Mouse (Mus musculus) gastrocnemius, postnatal 10 days (tissue): ENCODE measurements at regions not wholly inside any gene's neighbourhood (a gene's known extent, or its start where the extent isn't known, plus 50 kb on each side); places are given as distances from the start of the nearest gene placed in this dataset.
"Not testable (repeated sequence)": the region's sequence is repeated elsewhere in the genome, so short reads cannot be mapped to it uniquely, and the experiment has no call there.

ENCODE experiments used
- DNase-seq: peaks from one replicate; pipeline ENCODE4 v3.0.0; 2021; ENCODE audit warnings: mixed read lengths

DNA sequence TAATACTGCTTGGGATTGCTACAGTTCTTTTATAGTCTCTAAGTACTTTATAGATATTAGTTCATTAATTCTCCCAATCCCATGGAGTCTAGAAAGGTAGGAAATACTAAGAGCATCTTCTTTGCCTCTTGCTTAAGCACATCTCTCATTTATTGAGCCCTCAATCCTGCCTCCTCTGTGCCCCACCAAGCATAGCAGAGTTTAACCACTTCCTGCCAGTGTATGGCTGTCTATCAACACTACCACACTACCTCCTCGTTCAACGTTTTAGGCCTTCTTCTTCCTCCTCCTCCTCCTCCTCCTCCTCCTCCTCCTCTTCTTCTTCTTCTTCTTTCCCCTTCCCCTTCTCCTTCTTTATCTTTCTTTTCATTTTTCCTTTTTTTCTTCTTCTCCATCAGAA lies 839.1 kb downstream of the Ets1 start:
- DNase-seq, result no peak

DNA sequence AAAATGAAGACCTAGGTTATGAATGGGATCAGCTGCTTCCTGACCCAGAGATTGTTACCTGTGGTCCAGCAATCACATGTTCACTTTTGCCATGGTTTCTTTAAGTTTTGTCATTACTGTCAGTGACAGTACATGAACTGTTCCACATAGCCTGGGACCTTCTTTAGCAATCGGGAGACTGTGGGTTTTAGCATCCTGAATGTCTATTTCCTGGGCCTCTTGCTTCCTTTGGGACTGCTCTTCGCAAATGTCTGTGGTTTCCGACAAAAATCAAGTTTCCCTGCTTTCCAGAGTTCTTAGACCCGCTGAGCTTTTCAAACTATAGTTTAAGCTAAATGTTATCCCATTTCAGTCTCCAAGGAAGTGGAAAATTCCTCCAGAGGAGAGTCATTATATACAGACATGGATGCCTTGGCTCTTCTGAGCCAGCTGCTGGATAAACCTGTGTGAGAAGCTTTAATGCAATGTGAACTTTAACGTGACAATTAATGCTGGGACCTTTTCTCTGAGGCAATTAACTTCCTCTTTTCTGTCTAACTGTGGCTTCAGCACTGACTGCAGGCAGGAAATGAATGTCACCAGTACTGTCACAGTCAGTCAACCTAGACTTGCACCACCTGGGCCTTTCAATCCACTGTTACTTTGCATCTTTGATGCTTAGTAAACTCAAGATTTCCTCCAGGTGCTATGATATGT lies 847.0 kb downstream of the Ets1 start:
- DNase-seq, result no peak

DNA sequence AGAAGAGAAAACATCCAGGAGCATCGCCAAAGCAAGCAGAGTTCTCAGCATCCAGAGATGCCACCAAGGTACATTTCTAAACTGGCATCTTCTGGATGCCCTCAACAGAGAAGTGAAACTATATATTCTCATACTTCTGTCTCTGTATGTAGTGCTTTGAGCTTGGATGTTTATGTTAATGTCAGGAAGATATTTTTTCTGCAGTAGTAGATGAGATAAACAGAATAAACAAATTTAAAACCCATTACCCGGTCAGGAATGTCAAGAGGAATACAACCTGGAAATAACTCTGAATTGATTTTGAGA lies 847.5 kb downstream of the Ets1 start:
- DNase-seq, result no peak

DNA sequence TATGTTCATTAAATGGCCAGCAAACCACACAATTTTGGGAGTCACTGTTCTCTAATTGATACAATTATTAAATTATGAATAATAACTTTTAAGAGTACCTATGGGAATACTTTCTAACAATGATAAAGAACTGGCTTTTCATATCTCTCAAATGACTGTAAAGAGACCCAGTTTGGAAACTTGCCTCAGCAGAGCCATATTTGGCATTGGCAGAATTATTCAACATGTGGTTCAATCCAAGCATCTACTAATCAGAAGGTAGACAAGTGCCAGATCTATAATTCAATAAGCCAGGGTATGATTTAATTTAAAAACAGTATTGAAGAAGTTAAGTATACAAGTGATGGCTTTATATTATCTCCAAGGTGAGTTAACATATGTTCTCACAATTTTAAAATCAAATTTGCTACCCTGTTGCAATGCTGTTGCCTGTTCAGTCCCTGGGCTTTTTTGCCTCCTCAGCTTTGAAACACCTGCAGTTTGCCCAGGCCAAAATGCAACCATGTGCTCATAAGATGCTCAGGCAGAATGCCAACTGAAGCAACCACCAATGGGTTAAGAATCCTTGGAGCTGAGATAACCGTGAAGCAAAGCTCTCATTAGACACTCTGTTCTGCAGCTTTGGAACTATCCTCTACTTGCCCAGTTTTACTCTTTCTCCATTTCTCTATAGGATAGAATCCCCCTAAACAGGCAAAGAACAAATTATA lies 897.2 kb downstream of the Ets1 start:
- DNase-seq, result no peak

DNA sequence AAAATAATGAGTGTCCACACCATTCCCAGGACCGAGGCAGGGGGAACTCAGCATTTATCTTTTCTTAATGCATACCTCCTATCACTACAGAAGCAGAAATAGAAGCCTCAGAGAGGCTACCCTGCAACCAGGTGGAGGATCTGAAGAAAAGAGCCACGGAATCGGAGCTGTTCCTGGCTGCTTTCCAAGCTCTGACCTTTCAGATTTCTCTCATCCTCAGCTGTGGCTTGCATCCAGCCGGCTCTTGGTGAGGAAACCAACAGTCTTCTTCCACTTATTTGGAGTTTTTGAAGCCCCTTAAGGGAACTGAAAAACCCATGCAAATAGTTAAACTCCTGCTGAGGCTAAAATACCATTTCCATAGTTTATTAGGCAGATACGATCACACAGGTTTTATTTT lies 907.3 kb downstream of the Ets1 start:
- DNase-seq, result peak; percentile 5

GRCm38 (mm10) chr9:33546126-33546737 lies 910.2 kb downstream of the Ets1 start:
- DNase-seq, result no peak

DNA sequence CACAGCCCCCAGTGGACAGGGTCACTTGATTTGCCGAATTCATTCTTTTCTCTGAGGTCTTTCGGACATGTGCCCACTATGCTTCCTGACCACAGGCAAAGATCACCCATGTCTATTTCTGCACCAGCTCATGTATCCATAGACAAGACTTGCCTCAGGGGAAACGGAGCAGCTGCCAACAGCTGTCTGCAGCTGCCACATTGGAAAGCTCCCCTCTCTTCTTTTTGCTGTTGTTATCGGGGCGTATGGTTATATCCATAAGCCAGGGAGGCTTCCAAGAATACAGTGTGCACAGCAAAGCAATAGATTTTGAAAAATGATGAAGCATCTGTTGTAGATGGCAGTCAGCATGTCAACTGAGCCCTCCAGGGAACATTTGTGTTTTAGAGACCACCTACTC lies 913.4 kb downstream of the Ets1 start:
- DNase-seq, result no peak

DNA sequence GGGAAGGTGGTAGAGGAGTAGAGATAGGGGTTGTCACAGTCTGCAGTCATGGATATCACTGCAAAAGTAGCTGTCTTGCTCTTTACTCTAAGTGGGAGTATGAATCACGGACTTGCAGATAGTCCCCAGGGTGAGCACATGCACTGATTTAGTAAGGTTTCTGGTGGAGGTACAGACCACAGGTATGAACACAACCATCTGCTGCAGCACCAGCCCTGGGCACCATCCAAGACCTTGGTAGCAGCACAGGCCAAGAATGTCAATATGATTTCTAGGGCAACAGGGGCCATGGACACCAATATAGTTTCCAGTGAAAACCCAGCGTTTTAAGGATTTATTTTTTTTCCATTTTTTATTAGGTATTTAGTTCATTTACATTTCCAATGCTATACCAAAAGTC lies 913.7 kb upstream of the Kirrel3 start:
- DNase-seq, result no peak

DNA sequence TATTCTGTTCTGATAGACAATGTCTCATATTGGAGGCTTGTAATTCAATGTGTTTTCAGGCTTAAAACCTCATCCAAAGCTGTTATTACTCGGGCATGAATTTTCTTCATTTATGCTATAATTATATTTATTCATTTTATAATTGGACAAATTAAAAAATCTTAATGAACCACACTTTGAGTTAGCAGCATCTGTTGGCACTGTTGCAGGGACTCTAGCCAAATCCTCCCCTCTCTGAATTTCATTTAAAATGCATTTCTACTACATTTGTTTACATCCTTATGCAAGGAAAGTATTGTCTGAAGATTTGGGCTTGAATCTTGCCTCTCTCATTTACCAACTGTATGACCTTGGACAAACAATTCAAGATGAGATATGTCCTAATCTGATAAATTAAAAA lies 874.2 kb upstream of the Kirrel3 start:
- DNase-seq, result no peak

GRCm38 (mm10) chr9:33624378-33624777 lies 861.3 kb upstream of the Kirrel3 start:
- DNase-seq, result no peak

DNA sequence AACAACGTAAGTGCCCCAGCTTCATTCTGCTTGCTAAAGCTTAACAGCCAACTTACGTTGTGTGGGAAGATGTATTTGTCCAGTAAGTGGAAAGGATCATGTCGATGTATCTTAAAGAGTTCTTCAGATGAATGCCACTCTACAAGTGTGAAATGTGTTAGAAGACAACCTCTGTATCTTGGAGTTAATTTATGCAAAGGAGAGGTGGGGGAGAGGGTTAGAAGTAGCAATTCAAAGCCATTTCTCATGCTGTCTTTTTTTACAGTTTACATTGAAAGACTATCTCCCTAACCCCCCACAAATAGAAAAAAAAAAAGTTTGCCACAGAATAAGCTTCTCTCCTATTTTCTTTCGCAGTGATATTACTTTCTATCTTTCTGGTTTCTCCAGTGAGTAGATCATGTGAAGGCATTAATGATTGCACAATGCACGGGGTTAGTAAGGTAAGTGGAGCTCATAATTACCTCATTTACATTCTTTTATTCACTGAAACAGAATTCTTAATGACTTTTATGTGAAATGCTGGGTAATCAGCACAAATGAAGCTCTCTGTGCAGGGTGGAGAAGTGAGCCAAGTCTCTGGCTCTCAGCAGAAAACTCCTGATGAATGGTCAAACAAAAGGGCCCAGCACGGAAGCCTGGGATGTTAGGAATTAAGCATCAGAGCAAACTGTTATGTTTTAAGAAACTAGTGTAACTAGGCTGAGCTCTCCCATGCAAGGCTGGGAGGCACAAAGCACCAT lies 855.8 kb upstream of the Kirrel3 start:
- no peak for DNase-seq

DNA sequence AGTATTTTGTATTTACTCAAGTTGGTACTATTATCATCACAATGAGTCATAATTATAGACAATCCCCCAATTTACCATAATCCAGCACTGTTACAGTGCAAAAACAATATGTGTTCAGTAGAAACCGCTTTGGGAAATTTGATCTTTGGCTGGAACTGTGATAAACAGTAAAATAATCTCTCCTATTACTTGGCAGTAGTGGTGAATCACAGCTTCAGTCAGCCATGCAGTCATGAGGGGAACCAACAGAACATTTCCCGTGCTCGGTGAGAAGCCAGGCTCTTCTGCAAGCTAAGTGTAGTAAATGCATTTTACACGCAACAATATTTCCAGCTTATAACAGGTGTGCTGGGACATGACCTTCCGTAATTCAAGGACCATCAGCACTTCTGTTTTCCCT lies 822.7 kb upstream of the Kirrel3 start:
- no peak for DNase-seq

GRCm38 (mm10) chr9:33681129-33681528 lies 804.6 kb upstream of the Kirrel3 start:
- DNase-seq, result no peak

GRCm38 (mm10) chr9:33691731-33692130 lies 794.0 kb upstream of the Kirrel3 start:
- DNase-seq, result no peak

GRCm38 (mm10) chr9:33717614-33718013 lies 768.1 kb upstream of the Kirrel3 start:
- no peak for DNase-seq

DNA sequence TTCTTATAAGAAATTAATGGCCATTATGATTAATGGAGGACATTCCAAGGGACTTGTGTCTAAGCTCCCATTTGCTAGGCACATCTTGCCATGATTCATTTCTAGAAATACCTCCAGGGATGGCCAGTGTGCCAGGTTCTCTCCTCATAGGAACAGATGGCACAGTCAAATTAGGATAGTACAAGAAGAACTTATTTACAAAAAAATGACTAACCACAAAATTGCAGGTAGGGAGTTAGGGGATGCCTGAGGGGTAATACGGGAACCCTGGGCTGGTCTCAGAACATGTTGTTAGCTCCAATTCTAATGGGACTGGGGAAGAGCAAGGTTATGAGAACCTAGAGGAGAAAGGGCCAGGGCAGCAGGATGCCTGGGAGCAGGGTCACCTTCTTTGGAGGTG lies 760.9 kb upstream of the Kirrel3 start:
- no peak for DNase-seq

DNA sequence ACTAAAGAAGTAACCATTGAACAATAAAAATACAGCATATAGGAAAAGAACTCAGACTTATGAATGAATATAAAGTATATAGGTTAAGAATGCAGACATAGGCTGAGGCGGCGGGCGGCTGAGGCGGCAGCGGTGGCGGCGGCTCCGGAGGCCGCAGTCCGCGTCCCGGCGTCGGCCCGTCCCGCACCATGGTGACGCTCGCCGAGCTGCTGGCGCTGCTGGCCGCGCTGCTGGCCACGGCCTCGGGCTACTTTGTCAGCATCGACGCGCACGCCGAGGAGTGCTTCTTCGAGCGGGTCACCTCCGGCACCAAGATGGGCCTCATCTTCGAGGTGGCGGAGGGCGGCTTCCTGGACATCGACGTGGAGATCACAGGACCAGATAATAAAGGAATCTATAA lies 757.6 kb upstream of the Kirrel3 start:
- DNase-seq, result not testable (repeated sequence)

DNA sequence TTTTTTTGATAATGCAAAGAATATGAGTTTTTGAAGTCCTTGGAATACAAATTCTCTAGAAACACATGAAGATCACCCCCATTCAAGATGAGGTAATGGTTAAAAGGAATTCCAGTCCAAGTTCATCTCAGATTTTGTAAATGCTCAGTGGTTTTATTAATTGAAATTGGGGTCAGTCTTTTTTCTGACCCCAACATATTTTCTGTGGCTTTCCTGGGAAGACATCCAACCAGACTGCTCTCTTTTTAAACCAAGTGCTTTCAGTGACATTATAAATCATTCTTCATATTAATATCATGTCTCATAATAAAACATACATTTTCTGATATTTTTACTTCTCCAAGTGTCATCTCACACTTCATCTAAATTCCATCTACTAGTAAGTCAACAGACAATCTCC lies 725.0 kb upstream of the Kirrel3 start:
- no peak for DNase-seq

- no peak for DNase-seq
Observed at GRCm38 (mm10) chr9:33766235-33766634, 719.5 kb upstream of the Kirrel3 start.

GRCm38 (mm10) chr9:33769811-33770210 lies 715.9 kb upstream of the Kirrel3 start:
- DNase-seq, result no peak

DNA sequence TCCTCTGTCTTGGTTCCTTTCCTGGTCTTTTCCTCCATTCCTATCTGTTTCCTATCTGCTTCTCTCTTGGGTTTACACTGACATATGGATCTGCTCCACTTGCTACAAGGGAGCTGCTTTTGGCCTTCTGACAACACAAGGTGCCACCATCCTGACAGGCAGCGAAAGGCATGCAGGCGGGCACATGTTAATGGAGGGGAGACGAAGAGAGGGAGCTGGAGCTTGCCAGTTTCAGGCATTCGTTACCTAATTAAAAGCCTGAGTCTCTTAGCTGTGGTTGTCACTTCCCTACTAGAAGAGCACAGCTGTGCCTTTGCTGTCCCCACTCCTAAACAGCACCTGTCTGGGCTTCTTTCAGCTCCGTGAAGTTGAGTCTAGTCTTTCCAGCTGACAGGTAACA lies 711.5 kb upstream of the Kirrel3 start:
- DNase-seq, result no peak

DNA sequence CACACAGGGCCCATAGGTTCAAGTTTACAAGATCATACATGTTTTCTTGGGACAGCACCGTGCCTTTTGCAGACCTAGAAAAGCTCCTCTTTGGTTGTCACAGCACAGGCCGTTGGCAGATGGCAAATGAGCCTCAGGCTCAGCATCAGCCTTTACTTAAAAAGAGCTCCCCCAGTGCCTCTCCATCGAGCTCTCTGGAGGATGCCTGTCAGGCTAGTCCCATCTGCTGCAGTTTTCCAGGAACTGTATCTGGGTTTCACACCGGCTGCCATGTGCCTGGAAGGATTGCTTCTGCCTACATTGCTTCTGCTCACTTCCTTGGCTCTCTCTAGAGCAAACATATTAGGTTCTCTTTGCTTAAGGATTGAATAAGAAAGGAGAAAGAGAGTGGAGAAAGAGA lies 695.1 kb upstream of the Kirrel3 start:
- no peak for DNase-seq

- DNase-seq, result no peak
Observed at GRCm38 (mm10) chr9:33800250-33800649, 685.4 kb upstream of the Kirrel3 start.
